Mouse (Mus musculus) G1E (cell line): ENCODE data around the gene 4933406M09Rik. TPM values are rescaled to one million over a fixed set of nuclear protein-coding genes. Genes with fewer than 3 reads are reported as not detected.

Experiments
- ATAC-seq: 2 replicates; pipeline ENCODE4 v1.8.0; 2016; ENCODE audit warnings: mild to moderate bottlenecking; ENCODE audit not compliant: insufficient number of reproducible peaks, poor library complexity, low FRiP score, severe bottlenecking; ENCODE audit errors: extremely low read depth
- DNase-seq: peaks from one replicate; pipeline ENCODE4 v3.0.0; 2012; ENCODE audit warnings: low spot score
- H3K27me3 ChIP-seq: 2 replicates; pipeline ENCODE4 v1.6.1; 2012; ENCODE audit warnings: mild to moderate bottlenecking, low read length, inconsistent platforms; ENCODE audit not compliant: insufficient read depth
- H3K36me3 ChIP-seq: replicated peaks from 2 replicates; pipeline ENCODE3; 2012; ENCODE audit warnings: mild to moderate bottlenecking, inconsistent platforms
- H3K4me1 ChIP-seq: 2 replicates; pipeline ENCODE4 v1.6.1; 2012; ENCODE audit warnings: low read depth, low read length, inconsistent platforms, mixed read lengths; ENCODE audit not compliant: insufficient read depth
- H3K4me3 ChIP-seq: 2 replicates; pipeline ENCODE4 v1.5.1; 2012; ENCODE audit warnings: low read depth, mild to moderate bottlenecking, inconsistent platforms, low read length, moderate library complexity, mixed read lengths
- H3K9me3 ChIP-seq: replicated peaks from 2 replicates; pipeline ENCODE4 v1.6.1; 2012; ENCODE audit warnings: inconsistent platforms
- CTCF ChIP-seq: IDR thresholded peaks from 2 replicates; pipeline ENCODE4 v1.5.1; 2012; ENCODE audit warnings: low read depth, low read length, inconsistent platforms, mixed read lengths
- GATA1 ChIP-seq: IDR thresholded peaks from 2 replicates; pipeline ENCODE4 v1.6.1; 2012; ENCODE audit warnings: borderline replicate concordance, low read length, inconsistent platforms, mixed read lengths
- GATA2 ChIP-seq: IDR thresholded peaks from 2 replicates; pipeline ENCODE4 v1.6.1; 2012; ENCODE audit warnings: low read depth, low read length, inconsistent platforms, borderline replicate concordance
- POLR2AphosphoS5 ChIP-seq: IDR thresholded peaks from 2 replicates; pipeline ENCODE4 v1.6.1; 2012; ENCODE audit warnings: low read depth, low read length, inconsistent platforms; ENCODE audit not compliant: insufficient replicate concordance
- TAL1 ChIP-seq: conservative IDR thresholded peaks from 2 replicates; pipeline ENCODE4 v1.6.1; 2012; ENCODE audit warnings: low read depth, low read length, inconsistent platforms, mixed read lengths
- polyA plus RNA-seq: library from polyadenylated mRNA; stranded (reverse); fragments of >175 nt; gene quantifications from 2 replicates; pipeline ENCODE4 v1.2.3, GENCODE M21; 2012
- total RNA-seq, 2 experiments: library from RNA; stranded (forward) in 1 of 2; stranded (reverse) in 1 of 2; fragments of 200-1000 nt in 1 of 2; fragments of >200 nt in 1 of 2; fragmentation: Nextera tagmentation in 1 of 2; gene quantifications; 2 replicates each; pipeline ENCODE4 v1.2.3; 2014 to 2017

4933406M09Rik gene
- total and polyA plus RNA-seq, 3 experiments: 0.16 TPM; not detected in 2

DNA sequence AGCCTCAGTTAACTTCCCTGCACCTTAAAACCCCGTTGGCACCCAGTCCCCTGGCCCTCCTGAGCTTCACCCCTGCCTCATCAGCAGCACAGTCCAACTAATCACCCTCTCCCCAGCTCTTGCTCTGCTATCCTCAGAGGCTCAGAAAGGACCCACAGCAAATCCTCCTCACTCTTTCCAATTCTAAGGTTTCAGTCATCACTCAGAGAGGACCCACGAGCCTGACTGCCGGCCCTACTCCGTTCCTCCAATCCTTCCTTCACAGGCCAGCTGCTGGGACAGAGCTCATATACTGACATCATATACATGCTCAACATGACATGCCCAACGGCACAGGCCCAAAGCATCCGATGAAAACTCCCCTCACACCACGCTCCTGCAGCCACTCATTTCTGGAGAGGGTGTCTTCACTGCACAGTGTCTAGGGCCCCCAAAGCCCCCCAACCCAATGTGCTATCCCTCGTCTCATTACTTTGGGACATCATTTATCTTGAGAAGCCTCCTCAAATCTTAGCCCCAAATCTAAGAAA lies 42.9 kb upstream of the 4933406M09Rik start:
- H3K4me1 ChIP-seq: peaks cover 11% of the 10 kb centered on the region
- DNase-seq: no peak

GRCm38 (mm10) chr1:134343567-134343966 lies 42.2 kb upstream of the 4933406M09Rik start:
- Histone ChIP-seq H3K36me3 (peaks cover 43% of the 10 kb centered on the region), H3K9me3 (peaks cover 5% of the 10 kb centered on the region; the same call in 1 of the 2 replicates), H3K4me1 (peaks cover 11% of the 10 kb centered on the region), H3K27me3 (peaks cover 15% of the 10 kb centered on the region; the same call in 1 of the 2 replicates), H3K4me3 (no peak overlapping the region)
- DNase-seq (no peak), ATAC-seq (no peak)
- TF ChIP-seq CTCF: no peak
- no peak for TF ChIP-seq GATA1
- TF ChIP-seq GATA2: no peak
- TF ChIP-seq TAL1: no peak

More for the DNA sequence above, 42.9 kb upstream of the 4933406M09Rik start:
- Histone ChIP-seq H3K36me3 (peaks cover 37% of the 10 kb centered on the region), H3K4me3 (no peak overlapping the region), H3K27me3 (peaks cover 16% of the 10 kb centered on the region; the same call in 1 of the 2 replicates), H3K9me3 (peaks cover 5% of the 10 kb centered on the region; the same call in 1 of the 2 replicates)
- no peak for ATAC-seq
- no peak for TF ChIP-seq POLR2AphosphoS5
- TF ChIP-seq CTCF: no peak
- no peak for TF ChIP-seq TAL1
- TF ChIP-seq GATA1: no peak
- TF ChIP-seq GATA2: no peak

DNA sequence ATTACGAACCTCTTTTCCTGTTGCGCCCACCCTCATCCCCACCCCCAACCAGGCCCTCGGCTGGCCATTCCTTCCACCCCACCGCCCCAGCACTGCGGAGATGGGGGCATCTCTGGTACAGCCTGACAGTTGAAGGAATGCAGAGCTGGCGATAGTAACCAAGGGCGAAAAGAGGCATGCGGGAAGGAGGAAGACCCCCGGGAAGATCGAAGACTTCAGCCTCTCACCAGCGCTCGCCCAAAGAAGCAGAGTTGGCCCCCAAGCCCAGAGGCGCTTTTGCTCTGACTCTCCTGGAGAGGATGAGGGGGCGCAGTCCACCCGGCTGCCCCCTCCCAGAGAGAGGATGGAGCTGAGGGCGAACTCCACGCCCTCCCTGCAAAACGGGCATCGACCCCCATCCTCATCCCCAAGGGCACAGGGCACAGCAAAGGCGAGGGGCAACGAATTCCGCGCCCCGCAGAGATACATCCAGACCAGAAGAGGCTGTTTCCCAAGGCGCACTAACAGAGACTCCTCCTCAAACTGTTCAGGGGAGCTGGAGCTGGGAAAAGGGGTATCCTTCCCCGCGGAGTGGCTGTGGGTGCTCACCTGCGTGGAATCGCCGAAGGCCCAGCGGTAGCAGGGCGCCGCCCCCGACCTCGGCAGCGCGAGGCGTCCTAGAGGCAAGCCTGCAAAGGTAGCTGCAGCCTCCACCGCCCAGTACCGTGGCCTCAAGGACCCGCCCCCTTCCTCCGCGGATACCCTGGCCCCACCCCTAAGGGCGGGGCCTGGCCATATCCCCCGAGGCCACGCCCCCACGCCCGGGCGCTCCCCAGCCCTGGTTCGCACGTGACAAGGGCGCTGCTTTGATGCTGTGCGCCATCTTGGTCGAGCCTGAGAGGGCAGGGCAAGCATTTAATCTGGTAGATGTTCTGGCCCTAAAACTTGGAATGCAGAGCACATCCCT lies 41.5 kb upstream of the 4933406M09Rik start:
- H3K4me1 ChIP-seq: peaks cover 11% of the 10 kb centered on the region
- TF ChIP-seq CTCF (no peak), TAL1 (no peak), GATA1 (no peak), GATA2 (no peak), POLR2AphosphoS5 (no peak)
- peaks cover 47% of the 10 kb centered on the region for H3K36me3 ChIP-seq
- H3K4me3 ChIP-seq: peak overlapping the region; percentile 16; the same call in 1 of the 2 replicates
- H3K9me3 ChIP-seq: peaks cover 5% of the 10 kb centered on the region; the same call in 1 of the 2 replicates
- H3K27me3 ChIP-seq: peaks cover 15% of the 10 kb centered on the region; the same call in 1 of the 2 replicates
- no peak for ATAC-seq
- DNase-seq: no peak

- TF ChIP-seq TAL1 (no peak), CTCF (no peak), GATA2 (no peak), GATA1 (no peak), POLR2AphosphoS5 (no peak)
- Histone ChIP-seq H3K36me3 (peaks cover 55% of the 10 kb centered on the region), H3K27me3 (peaks cover 15% of the 10 kb centered on the region; the same call in 1 of the 2 replicates), H3K4me3 (no peak overlapping the region), H3K9me3 (peaks cover 5% of the 10 kb centered on the region; the same call in 1 of the 2 replicates), H3K4me1 (peaks cover 11% of the 10 kb centered on the region)
- no peak for DNase-seq
- no peak for ATAC-seq
Measured at GRCm38 (mm10) chr1:134345075-134345474, 40.7 kb upstream of the 4933406M09Rik start.

- no peak overlapping the region for H3K4me3 ChIP-seq
- H3K4me1 ChIP-seq: peaks cover 23% of the 10 kb centered on the region
- peaks cover 81% of the 10 kb centered on the region for H3K36me3 ChIP-seq
- H3K27me3 ChIP-seq: peaks cover 8% of the 10 kb centered on the region; the same call in 1 of the 2 replicates
- peaks cover 5% of the 10 kb centered on the region; the same call in 1 of the 2 replicates for H3K9me3 ChIP-seq
- DNase-seq (no peak), ATAC-seq (no peak)
- TF ChIP-seq CTCF (no peak), POLR2AphosphoS5 (no peak), TAL1 (no peak), GATA2 (no peak), GATA1 (no peak)
Measured at GRCm38 (mm10) chr1:134347791-134348190, 37.9 kb upstream of the 4933406M09Rik start.

GRCm38 (mm10) chr1:134353326-134353725 lies 32.4 kb upstream of the 4933406M09Rik start:
- TF ChIP-seq POLR2AphosphoS5: no peak
- no peak for TF ChIP-seq GATA1
- no peak for TF ChIP-seq TAL1
- no peak for TF ChIP-seq CTCF
- no peak for TF ChIP-seq GATA2
- no peak overlapping the region for H3K4me3 ChIP-seq
- H3K36me3 ChIP-seq: peaks cover 90% of the 10 kb centered on the region
- H3K27me3 ChIP-seq: no peaks in the 10 kb centered on the region
- no peak for ATAC-seq
- no peaks in the 10 kb centered on the region for H3K9me3 ChIP-seq
- peaks cover 20% of the 10 kb centered on the region for H3K4me1 ChIP-seq
- DNase-seq: no peak
